Mouse (Mus musculus) T-helper 17 cell (primary cell): ENCODE results near the gene Rasgef1b.

ENCODE experiments used
- in situ Hi-C, 2 experiments: fragments of 300-600 bp; cut with MboI, MseI; formaldehyde crosslinking; loops; 1 replicate in 1 of 2; 2 replicates in 1 of 2; pipeline ENCODE4 v1.15.1; 2025; ENCODE audit warnings: high pct_unique_total_duplicates in 2 of 2

Gene Rasgef1b

DNA sequence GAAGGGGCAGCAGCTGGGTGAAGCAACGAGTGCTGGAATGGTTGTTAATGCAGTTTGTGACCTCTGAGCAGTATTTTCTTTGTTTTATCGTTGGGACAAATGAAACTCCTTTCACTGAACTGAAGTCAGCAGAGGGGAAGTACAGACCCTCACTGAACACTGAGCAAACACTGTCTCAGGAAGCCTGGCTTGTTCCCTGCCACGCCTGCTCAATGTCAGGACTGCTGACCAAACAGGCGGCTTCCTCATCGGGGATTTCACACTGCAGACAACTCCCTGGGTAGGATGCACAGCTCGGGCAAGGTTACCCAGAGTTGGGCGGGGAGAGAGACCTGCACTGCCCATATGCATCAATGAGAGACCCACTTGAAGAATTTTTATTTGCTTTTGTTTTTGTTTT lies 353.1 kb downstream of the Rasgef1b start:
- in situ Hi-C loops: no loop called here

GRCm38 (mm10) chr5:99374460-99374859 lies 354.4 kb downstream of the Rasgef1b start:
- in situ Hi-C loops: no loop called here

DNA sequence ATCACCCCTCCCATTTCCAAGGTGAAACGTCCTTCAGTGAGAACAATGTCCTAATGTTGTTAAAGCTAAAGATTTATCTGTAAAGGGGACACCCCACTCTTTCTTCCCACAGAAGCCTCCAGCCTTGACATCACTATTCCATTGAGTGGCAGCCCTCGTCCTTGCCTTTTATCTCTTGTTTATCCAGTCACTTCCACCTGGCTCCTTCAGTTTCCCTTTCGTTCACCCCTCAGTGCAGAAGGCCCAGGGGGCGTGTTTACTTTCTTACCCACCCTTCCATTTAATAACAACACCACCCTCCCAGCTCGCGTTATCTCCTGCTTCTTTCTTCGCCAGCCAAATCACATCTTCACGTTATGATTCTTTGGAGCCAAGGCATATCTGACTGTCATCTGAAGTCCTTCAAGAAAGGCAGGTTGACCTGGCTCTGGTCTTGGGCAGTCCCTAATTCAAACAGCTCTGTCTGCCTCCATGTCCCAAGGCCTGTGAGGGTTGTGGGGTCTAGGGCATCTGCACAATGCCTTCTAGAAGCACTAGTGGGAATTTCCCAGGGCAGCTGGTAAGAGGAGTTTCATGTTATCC lies 355.2 kb downstream of the Rasgef1b start:
- in situ Hi-C loops: no loop called here

DNA sequence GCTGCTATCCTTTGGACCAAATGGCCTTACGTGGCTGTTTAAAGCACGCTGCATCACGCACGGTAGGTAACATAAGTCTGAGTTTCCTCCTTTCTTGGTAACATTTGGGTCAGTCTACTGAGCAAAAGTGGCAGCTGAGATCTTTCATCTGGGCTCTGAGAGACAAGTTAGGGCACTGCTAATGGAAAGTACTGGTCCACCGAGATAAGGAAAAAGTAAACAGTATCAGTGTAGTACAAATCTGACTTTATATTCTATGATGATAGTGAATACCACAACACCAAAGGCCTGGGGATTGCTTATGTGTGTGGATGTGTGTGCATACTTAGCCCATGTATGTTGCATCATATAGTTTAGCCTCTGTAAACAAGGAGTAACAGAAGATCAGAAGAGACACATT lies 358.2 kb downstream of the Rasgef1b start:
- in situ Hi-C loops: no loop called here

- in situ Hi-C loops: no loop called here
Measured at GRCm38 (mm10) chr5:99369256-99369655, 359.6 kb downstream of the Rasgef1b start.

DNA sequence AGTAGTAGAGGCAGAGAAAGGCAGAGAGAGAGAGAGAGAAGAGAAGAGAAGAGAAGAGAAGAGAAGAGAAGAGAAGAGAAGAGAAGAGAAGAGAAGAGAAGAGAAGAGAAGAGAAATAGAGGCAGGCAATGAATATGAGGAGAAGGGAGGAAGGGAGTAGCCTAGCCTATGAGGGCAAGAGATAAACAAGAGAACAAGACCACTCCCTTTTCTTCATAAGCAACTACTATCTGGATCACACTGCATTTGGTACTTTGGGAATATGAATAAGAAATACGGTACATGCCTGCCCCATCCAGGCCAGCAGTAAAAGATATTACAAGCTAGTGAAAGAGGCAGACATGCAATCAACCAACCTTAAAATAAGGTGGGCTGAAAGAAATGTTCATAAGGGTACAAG lies 360.2 kb downstream of the Rasgef1b start:
- in situ Hi-C loops: no loop called here

DNA sequence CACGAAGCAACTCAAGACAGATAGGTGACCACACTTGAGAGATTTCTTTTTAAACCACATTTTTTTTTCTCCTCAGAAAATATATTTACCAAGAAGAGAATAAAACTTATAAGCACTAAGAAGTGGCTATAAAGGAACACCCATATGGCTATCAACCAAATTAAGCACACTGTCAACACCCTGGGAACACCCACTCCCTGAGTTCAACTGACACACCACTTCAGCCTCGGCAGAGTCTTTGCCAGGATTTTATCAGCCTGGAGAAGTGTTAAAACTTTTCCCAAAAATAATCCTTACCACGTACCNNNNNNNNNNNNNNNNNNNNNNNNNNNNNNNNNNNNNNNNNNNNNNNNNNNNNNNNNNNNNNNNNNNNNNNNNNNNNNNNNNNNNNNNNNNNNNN lies 368.3 kb downstream of the Rasgef1b start:
- in situ Hi-C loops: no loop called here

DNA sequence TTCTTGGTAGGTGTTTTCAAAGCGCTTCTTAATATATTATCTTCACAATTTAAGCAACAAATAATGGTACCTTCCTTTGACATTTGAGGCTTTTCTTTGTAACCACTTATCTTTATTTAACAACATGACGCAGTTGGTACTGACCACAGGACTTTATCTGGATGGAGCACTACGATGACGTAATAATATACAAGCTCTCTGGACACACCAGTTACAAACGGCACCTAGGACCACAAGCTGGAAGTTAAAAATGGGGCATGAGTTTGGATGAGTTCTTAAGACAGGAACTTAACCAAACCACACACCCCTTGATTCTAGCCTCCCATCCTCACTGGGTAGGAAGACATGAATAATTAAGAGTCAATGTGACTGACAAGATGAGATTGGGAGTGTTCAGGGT lies 369.6 kb downstream of the Rasgef1b start:
- in situ Hi-C loops: no loop called here

DNA sequence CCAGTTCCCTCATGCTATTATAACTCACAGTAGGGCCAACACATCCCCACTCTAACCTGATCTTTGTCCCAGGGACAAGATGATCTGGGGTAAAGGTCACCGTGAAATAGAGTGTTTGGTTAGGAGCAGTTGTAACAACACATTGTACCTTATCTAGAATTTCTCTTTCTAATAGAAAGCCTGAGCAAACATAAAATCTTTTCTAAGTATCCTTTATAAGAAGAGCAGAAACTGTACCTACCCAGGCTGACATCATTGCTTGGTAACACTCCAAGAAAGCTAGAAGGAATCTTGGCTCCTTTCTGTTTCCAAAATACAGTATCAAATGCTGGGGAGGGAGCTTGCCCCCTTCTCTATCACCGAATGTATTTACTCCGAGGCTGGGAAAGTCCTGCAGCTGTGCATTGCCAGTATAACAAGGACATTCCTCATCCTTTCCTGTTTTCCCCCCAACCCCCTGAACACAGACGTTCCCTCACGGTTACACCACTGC lies 374.2 kb downstream of the Rasgef1b start:
- in situ Hi-C loops: no loop called here

DNA sequence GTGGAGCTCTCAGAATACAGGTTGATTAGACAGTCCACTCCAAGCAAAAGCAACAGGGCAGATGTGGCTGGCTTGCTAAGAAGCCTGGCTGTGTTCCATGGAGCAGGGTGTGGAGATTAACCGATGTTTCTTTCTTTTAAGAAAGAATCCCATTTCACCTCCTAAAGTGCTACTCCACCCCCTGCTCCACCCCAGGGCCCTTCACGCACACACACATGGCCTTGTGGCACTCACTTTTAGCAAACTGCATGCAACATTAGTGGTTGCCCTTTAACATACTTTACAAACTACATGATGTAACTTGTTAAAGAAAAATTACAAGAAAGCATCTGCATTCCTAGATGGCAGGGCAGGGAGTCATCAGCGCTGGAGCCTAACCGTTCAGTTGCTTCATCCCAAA lies 378.8 kb downstream of the Rasgef1b start:
- in situ Hi-C loops: no loop called here

GRCm38 (mm10) chr5:99348257-99348849 lies 380.5 kb downstream of the Rasgef1b start:
- in situ Hi-C loops: no loop called here

DNA sequence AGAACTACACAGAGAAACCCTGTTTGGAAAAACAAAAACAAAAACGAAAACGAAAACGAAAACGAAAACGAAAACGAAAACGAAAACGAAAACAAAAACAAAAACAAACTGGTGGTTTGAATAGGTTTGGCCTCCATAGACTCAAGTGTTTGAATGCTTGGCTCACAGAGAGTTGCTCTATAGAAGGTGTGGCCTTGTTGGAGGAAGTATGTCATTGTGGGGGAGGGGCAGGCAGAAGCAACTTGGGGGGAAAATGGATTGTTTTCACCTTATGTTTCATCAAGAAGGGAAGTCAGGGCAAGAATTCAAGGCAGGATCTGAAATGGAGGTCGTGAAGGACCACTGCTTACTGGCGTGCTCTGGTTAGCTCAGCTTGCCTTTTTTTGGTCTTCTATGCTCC lies 386.3 kb downstream of the Rasgef1b start:
- in situ Hi-C loops: loop anchor here in 1 of 2 experiments (5.0 kb wide), 1 partner anchor 105 kb away; no protein-coding TSS in a partner anchor

DNA sequence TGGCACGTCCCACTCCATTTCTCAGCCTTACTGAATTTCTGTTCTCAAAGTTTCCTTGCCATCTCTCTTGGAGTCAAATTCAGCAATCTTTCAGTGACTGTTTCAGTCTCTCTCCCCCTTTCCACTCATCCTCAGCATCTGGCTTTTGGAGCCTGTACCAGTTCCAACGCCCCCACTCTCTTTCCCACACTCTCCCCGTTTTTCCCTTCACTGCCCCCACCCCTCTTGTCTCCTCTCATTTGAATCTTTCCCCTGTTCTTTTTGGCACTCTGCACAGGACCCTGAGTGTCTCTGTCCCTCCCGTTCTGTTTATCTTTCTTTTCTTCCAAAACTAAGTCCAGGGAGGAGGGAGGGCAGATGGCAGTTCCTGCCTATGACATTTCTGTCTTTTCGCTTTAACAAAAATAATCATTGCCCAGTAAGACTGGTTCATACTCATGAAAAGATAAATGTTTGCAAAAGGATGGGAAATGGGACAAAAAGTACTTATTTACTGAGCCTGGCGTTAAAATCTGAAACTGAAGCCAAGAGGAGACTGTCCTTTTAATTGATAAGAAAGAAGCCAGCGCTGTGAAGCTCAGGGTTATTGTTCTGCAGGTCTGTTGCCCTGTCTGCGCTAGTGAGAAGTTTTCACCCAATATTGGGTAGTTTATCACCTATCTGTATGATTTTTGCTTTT lies 388.4 kb downstream of the Rasgef1b start:
- in situ Hi-C loops: loop anchor here in 1 of 2 experiments (5.0 kb wide), 1 partner anchor 107 kb away; no protein-coding TSS in a partner anchor

DNA sequence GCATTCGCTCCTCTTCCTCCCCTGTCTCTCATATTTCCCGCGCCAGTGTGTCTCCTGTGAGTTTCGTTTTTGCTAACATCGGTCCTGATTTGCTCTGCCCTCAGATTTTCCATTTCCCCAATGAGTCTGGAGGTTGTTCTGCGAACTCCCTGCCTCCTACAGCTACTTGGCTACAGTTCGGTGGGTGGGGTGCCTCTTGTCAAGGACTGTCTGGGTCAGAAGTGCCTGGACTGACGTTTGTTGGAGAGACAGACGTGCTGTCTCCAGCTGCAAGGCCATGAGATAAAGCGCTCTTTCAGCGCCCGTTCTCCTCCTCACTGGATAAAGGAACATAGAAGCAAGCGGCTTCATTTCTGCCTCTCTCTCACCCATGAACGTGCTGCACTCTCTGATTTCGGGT lies 389.1 kb downstream of the Rasgef1b start:
- in situ Hi-C loops: loop anchor here in 1 of 2 experiments (5.0 kb wide), 1 partner anchor 108 kb away; no protein-coding TSS in a partner anchor

DNA sequence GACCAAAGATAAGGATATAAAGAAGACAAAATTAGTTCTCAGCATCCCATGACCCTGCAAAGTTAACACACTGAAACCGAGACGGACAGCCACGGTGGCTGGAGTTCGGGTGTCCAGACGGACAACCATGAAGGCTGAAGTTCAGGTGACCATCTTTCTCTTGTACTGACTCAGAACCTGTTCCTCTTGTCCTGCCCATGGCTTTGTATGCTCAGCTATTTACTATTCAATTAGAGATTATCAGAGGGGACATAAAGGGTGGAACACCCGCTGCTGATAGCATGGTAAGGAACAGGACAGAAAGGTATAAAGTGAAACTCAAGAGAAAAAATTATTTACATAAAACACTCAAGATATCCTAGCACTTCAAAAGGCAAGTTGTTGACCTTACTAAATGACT lies 390.0 kb downstream of the Rasgef1b start:
- in situ Hi-C loops: no loop called here

DNA sequence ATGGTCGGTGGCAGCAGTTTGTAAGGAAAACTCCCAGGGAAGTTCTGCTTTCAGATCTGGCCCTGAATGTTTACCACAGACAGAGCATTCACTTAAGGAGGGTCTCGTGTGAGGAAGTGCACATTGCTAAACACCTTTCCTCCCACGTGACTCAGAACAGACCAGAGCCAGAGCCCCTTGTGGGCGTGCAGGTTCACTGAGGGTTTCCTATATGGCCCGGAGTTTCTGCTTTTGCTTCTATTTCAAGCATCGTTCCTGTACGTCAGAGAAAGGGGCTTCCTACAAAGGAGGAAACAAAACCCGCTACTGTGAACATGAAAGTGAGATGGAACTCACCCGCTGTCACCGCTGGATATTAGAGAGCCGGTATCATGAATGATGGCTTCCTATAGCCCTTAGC lies 392.4 kb downstream of the Rasgef1b start:
- in situ Hi-C loops: no loop called here

DNA sequence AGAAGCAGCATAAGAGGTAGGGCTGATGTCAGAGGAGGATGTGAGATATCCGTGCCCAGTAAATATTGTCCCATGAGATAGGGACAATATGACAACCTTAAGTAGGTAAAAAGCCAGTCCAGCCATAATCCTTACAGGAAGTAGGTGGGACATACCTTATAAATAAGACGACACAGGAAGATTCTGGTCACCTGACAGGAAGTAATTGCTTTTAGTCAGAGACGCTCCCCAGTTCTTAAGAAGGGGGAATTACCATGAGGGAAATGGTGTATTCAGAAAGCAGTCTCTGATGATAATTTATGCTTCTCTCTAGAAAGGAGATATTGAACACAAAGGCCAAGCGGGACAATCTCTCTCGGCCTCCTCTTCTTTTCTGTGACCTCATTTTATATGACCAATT lies 394.8 kb downstream of the Rasgef1b start:
- in situ Hi-C loops: no loop called here

DNA sequence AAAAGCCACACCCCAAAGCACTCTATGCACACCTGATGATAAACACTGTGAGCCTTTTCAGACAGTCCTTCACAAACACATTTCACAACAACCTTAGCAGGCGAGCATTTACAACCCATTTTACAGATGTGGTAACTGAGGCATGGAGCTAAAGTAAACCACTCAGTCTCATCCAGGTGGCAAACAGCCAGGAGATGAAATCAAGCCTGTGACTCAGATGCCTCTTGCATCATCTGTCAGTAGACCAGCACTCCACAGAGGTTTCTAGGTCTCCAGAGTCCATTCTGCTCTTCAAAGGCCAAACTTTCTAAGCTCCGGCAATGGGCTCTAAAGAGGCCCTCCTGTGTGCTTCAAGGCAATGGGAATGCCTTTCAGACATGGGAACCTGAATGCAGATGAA lies 396.8 kb downstream of the Rasgef1b start:
- in situ Hi-C loops: no loop called here

DNA sequence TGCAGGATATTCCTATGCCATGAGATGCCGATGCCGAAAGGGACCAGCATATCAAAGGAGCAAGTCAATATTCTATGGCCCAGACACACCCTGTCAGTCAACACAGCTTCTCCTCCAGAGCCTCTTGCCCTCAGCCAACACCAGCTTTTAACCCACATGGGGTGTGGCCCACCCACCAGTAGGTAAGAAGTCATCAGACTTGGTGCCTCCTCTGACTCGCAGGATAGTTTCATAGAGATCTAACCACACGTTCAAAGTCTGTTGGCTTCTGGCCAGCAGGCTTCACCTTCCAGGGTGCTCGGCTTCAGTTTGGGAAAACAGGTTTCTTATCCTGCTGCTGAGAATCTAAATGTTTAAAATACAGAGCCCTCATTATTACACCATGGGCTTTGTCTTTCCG lies 399.8 kb downstream of the Rasgef1b start:
- in situ Hi-C loops: no loop called here

DNA sequence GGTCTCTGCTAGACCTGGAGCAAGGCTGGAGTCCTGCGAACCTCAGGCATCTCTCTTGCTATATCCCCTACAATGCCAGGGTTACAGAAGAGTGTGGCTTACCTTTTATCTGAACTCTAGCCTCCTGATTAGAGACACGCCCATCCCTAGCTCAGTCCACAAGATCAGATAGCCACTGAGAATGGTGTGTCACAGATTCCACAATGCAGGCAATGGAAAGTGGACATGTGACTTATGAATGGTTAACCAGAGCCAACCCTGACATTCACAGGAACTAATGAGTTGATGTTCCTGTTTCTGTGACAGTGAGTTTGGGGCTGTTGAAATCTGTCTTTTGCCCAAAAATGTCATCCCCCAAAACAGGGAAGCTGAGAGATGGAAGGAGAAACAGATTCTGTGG lies 401.8 kb downstream of the Rasgef1b start:
- in situ Hi-C loops: no loop called here

DNA sequence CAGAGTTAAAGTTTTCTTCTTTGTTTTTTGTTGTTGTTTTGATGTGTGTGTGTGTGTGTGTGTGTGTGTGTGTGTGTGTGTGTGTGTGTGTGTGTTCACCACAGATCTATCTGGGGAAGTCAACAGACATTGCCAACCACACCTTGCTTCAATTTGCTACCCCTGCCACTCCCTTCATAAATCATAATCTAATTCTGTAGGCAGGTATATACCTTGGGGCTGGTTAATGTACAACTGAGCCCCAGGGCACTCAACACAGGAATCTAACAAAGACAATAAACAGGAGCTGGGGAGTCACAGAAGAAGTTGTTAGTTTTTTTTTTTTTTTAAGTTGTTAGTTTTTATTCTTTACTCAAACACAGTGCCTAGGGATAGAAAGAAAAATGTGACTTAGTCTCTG lies 403.6 kb downstream of the Rasgef1b start:
- in situ Hi-C loops: no loop called here

GRCm38 (mm10) chr5:99320783-99321182 lies 408.1 kb downstream of the Rasgef1b start:
- in situ Hi-C loops: no loop called here

DNA sequence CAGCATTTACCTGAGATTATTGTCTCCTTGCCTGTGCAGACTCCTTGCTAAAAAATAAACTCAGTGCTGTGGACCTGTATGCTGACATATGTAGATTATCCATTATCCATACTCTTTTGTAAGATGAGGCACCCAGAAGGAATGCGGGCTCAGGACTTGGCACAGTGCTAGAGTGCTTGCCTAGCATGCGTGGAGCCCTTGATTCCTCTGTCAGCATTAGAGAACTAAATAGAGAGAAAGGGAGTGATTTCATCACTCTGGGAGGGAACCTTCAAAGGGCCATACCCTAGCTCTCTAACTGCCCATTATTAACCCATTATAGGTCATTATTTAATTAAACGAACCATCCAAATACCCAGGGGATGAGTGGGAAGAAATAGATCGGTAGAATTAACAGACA lies 430.9 kb downstream of the Rasgef1b start:
- in situ Hi-C loops: no loop called here
